Mouse (Mus musculus): ENCODE measurements around the gene Hmcn2. TPM values are rescaled to one million over a fixed set of nuclear protein-coding genes. Genes with fewer than 3 reads are reported as not detected.

Gene Hmcn2
- total and polyA plus RNA-seq, 2 experiments from 2014 or later: 0.24 to 0.33 TPM

- 69% methylated on average over 6 of the region's 6 CpGs for WGBS
- no peaks in the 10 kb centered on the region for H3K36me3 ChIP-seq (ENCODE audit: insufficient read depth)
- ATAC-seq (no peak), DNase-seq (no peak)
- no peak overlapping the region for H3K27ac ChIP-seq (ENCODE audit: low read depth, low read length)
- H3K4me2 ChIP-seq (ENCODE audit: low read depth): no peak overlapping the region
- no peaks in the 10 kb centered on the region for H3K4me1 ChIP-seq (ENCODE audit: insufficient read depth)
- no peaks in the 10 kb centered on the region for H3K27me3 ChIP-seq (ENCODE audit: insufficient read depth, low read length)
- H3K9ac ChIP-seq: no peak overlapping the region
- H3K4me3 ChIP-seq (ENCODE audit: low read depth, low read length): no peak overlapping the region
- H3K9me3 ChIP-seq (ENCODE audit: low read length): no peaks in the 10 kb centered on the region
- no peak for TF ChIP-seq CTCF (IDR thresholded peaks at IDR 0.05; ENCODE audit: low read depth)
These were observed 108.4 kb downstream of the Hmcn2 start for GRCm38 (mm10) chr2:31422576-31422975.

- no peak for TF ChIP-seq CTCF (IDR thresholded peaks at IDR 0.05; ENCODE audit: low read depth)
- Histone ChIP-seq H3K27ac (ENCODE audit: low read depth, low read length) (no peak overlapping the region), H3K27me3 (ENCODE audit: insufficient read depth, low read length) (no peaks in the 10 kb centered on the region), H3K9me3 (ENCODE audit: low read length) (no peaks in the 10 kb centered on the region), H3K36me3 (ENCODE audit: insufficient read depth) (no peaks in the 10 kb centered on the region), H3K4me1 (ENCODE audit: insufficient read depth) (no peaks in the 10 kb centered on the region), H3K4me3 (ENCODE audit: low read depth, low read length) (no peak overlapping the region), H3K4me2 (ENCODE audit: low read depth) (no peak overlapping the region), H3K9ac (no peak overlapping the region)
- DNase-seq: peak; percentile 58
- ATAC-seq: peak; percentile 29; the same call in 1 of the 2 replicates
- 43% methylated on average over 5 of the region's 5 CpGs for WGBS
These were observed 117.3 kb downstream of the Hmcn2 start for GRCm38 (mm10) chr2:31431477-31431876.

- TF ChIP-seq CTCF (IDR thresholded peaks at IDR 0.05; ENCODE audit: low read depth): no peak
These were observed 120.5 kb downstream of the Hmcn2 start for GRCm38 (mm10) chr2:31434746-31435145.

GRCm38 (mm10) chr2:31435567-31435966, 121.4 kb downstream of the Hmcn2 start:
- DNase-seq (peak; percentile 24), ATAC-seq (no peak)
- no peaks in the 10 kb centered on the region for H3K27me3 ChIP-seq (ENCODE audit: insufficient read depth, low read length)
- 36% methylated on average over 6 of the region's 6 CpGs for WGBS
- peak; percentile 48 for TF ChIP-seq CTCF (IDR thresholded peaks at IDR 0.05; ENCODE audit: low read depth)
- no peak overlapping the region for H3K4me3 ChIP-seq (ENCODE audit: low read depth, low read length)
- no peak overlapping the region for H3K4me2 ChIP-seq (ENCODE audit: low read depth)
- no peaks in the 10 kb centered on the region for H3K36me3 ChIP-seq (ENCODE audit: insufficient read depth)
- no peaks in the 10 kb centered on the region for H3K4me1 ChIP-seq (ENCODE audit: insufficient read depth)
- no peaks in the 10 kb centered on the region for H3K9me3 ChIP-seq (ENCODE audit: low read length)
- H3K9ac ChIP-seq: no peak overlapping the region
- no peak overlapping the region for H3K27ac ChIP-seq (ENCODE audit: low read depth, low read length)

More at GRCm38 (mm10) chr2:31434746-31435145, 120.5 kb downstream of the Hmcn2 start:
- Histone ChIP-seq H3K4me1 (ENCODE audit: insufficient read depth) (no peaks in the 10 kb centered on the region), H3K4me2 (ENCODE audit: low read depth) (no peak overlapping the region), H3K9ac (no peak overlapping the region), H3K27ac (ENCODE audit: low read depth, low read length) (no peak overlapping the region), H3K36me3 (ENCODE audit: insufficient read depth) (no peaks in the 10 kb centered on the region), H3K9me3 (ENCODE audit: low read length) (no peaks in the 10 kb centered on the region), H3K27me3 (ENCODE audit: insufficient read depth, low read length) (no peaks in the 10 kb centered on the region), H3K4me3 (ENCODE audit: low read depth, low read length) (no peak overlapping the region)
- DNase-seq (no peak), ATAC-seq (no peak)
- 77% methylated on average over 10 of the region's 10 CpGs for WGBS

GRCm38 (mm10) chr2:31437480-31438245, 123.4 kb downstream of the Hmcn2 start:
- 71% methylated on average over 14 of the region's 14 CpGs for WGBS
- no peak for DNase-seq

GRCm38 (mm10) chr2:31439576-31439975, 125.4 kb downstream of the Hmcn2 start:
- no peak for TF ChIP-seq CTCF (IDR thresholded peaks at IDR 0.05; ENCODE audit: low read depth)
- Histone ChIP-seq H3K9ac (no peak overlapping the region), H3K9me3 (ENCODE audit: low read length) (no peaks in the 10 kb centered on the region), H3K36me3 (ENCODE audit: insufficient read depth) (no peaks in the 10 kb centered on the region), H3K27me3 (ENCODE audit: insufficient read depth, low read length) (no peaks in the 10 kb centered on the region), H3K4me2 (ENCODE audit: low read depth) (no peak overlapping the region), H3K27ac (ENCODE audit: low read depth, low read length) (no peak overlapping the region), H3K4me1 (ENCODE audit: insufficient read depth) (no peaks in the 10 kb centered on the region), H3K4me3 (ENCODE audit: low read depth, low read length) (no peak overlapping the region)
- 78% methylated on average over 6 of the region's 6 CpGs for WGBS
- ATAC-seq: no peak
- no peak for DNase-seq

More at GRCm38 (mm10) chr2:31437480-31438245, 123.4 kb downstream of the Hmcn2 start:
- ATAC-seq: no peak
- Histone ChIP-seq H3K4me1 (ENCODE audit: insufficient read depth) (no peaks in the 10 kb centered on the region), H3K4me3 (ENCODE audit: low read depth, low read length) (no peak overlapping the region), H3K27ac (ENCODE audit: low read depth, low read length) (no peak overlapping the region), H3K9ac (no peak overlapping the region), H3K36me3 (ENCODE audit: insufficient read depth) (no peaks in the 10 kb centered on the region), H3K4me2 (ENCODE audit: low read depth) (no peak overlapping the region), H3K27me3 (ENCODE audit: insufficient read depth, low read length) (no peaks in the 10 kb centered on the region), H3K9me3 (ENCODE audit: low read length) (no peaks in the 10 kb centered on the region)
- no peak for TF ChIP-seq CTCF (IDR thresholded peaks at IDR 0.05; ENCODE audit: low read depth)

GRCm38 (mm10) chr2:31442480-31443160, 128.4 kb downstream of the Hmcn2 start:
- H3K9ac ChIP-seq: no peak overlapping the region
- H3K4me1 ChIP-seq (ENCODE audit: insufficient read depth): no peaks in the 10 kb centered on the region
- no peak overlapping the region for H3K27ac ChIP-seq (ENCODE audit: low read depth, low read length)
- TF ChIP-seq CTCF (IDR thresholded peaks at IDR 0.05; ENCODE audit: low read depth): no peak
- DNase-seq (no peak), ATAC-seq (no peak)
- H3K36me3 ChIP-seq (ENCODE audit: insufficient read depth): no peaks in the 10 kb centered on the region
- no peaks in the 10 kb centered on the region for H3K9me3 ChIP-seq (ENCODE audit: low read length)
- H3K4me3 ChIP-seq (ENCODE audit: low read depth, low read length): no peak overlapping the region
- 61% methylated on average over 11 of the region's 11 CpGs for WGBS
- H3K27me3 ChIP-seq (ENCODE audit: insufficient read depth, low read length): no peaks in the 10 kb centered on the region
- no peak overlapping the region for H3K4me2 ChIP-seq (ENCODE audit: low read depth)

Measured in forebrain, postnatal 0 days (tissue).